Mouse (Mus musculus): ENCODE measurements around the gene Dync1li2. TPM values are rescaled to one million over a fixed set of nuclear protein-coding genes. Genes with fewer than 3 reads are reported as not detected.

Dync1li2 gene
- total RNA-seq, 2 experiments from 2014 or later: 279 to 326 TPM

DNA sequence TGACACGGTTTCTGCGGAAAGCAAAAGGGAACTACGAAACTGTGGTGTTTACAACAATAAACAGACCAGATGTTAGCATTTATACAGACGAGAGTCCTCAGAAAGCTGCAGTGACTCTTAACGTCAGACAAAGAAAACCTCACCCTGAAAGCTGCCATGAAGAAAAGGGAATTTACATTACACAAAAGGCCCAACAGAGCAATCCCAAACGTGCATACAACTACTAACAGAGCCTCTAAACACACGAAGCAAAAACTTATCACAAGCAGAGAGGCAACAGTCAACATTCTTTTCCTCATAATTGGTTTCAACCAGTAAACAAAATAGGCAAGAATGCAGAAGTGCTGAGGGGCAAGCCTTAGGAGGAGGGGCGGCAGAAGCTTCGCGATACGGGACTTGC lies 66.2 kb downstream of the Dync1li2 start:
- intact Hi-C loops (cut with DNase I): no loop called here
- H3K27ac ChIP-seq: no peak overlapping the region
- TF ChIP-seq CTCF (IDR thresholded peaks at IDR 0.05): no peak

DNA sequence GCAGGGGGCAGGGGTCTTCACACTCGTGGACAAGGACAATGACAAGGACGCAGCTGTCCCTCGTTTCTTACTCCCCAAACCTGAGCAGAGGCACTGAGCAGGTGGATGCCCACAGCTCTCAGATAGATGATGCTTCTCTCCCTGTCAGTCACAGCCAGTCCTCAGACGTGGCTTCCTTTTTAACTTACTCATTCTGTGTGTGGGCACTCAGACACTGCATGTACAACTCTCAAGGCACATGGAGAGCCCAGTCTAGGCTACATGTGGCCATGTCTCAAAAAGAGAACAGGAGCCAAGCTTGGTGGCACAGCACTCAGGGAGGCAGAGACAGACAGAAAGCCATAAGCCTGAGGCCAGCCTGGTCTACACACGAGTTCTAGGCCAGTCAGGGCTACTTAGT lies 66.9 kb downstream of the Dync1li2 start:
- no peak for DNase-seq (ENCODE audit: extremely low spot score in 1 of 2, low spot score in 2 of 2)
- no peak overlapping the region for H3K4me3 ChIP-seq
- intact Hi-C loops (cut with DNase I): no loop called here
- H3K27ac ChIP-seq: no peak overlapping the region
- no peak for TF ChIP-seq CTCF (IDR thresholded peaks at IDR 0.05)

More for the DNA sequence above, 66.2 kb downstream of the Dync1li2 start:
- no peak overlapping the region for H3K4me3 ChIP-seq
- no peak for DNase-seq (ENCODE audit: extremely low spot score in 1 of 2, low spot score in 2 of 2)

DNA sequence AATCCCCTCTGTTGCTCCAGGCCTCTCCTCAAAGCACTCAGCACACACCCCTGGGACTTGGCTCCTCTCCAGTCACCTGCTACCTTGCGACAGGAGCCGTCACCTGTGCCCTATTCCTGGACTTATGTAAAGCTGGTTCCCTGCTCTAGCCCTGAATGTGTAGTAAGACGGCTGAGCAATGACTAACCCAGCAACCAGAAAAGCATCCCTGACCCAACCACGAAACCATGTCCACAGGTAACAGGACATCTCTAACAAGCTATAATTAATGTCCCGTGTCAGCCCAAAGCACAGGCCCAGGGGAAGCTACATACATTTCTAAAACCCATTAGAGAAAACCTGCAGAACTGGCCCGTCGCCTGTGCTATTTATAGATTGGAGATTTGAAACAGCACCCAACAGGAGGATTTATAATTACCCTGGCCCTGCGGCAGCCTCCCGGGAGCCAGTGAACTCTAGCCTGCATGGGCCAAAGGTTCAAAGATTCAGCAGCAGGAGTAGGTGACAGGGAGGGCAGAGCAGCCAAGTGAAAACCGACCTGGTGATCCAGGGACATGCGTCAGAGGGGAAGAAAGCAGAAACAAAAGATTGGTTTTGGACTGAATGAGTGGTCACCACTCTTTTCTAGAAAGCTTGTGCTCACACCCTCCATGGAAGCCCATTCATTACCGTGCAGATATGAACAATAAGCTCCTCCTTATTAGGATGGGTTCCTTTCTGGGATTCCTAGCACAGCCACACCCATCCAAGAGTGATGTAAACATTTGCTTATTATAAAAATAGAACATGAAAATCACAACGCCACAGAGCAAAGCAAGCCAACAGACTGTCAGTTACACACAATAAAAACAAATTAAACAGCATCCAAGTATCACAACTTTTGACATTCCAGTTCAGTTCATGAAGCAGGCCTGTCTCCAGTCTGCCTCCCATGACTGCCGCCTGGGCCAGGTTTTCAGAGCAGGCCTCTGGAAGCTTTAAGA lies 67.7 kb downstream of the Dync1li2 start:
- no peak for DNase-seq (ENCODE audit: extremely low spot score in 1 of 2, low spot score in 2 of 2)

DNA sequence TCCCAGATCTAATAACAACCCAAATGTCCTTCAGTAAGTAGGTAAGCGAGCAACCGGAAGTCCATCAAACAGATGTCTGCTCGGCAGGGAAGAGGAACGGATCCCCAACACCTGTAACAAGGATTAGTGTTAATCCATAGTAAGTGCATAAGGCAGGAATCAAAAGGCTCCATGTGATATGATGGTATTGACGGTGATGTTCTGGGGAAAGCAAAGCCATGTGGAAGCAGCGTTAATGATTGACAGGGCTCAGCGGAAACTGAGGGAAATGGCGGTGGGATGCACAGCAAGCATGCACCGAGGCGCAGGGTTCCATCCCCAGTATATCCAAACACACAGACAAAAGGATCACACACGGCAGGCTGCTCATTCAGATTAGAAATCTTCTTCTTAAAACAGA lies 68.6 kb downstream of the Dync1li2 start:
- no peak for DNase-seq (ENCODE audit: extremely low spot score in 1 of 2, low spot score in 2 of 2)
- TF ChIP-seq CTCF (IDR thresholded peaks at IDR 0.05): no peak
- no peak overlapping the region for H3K4me3 ChIP-seq
- H3K27ac ChIP-seq: no peak overlapping the region
- intact Hi-C loops (cut with DNase I): no loop called here

More for the DNA sequence above, 67.7 kb downstream of the Dync1li2 start:
- Histone ChIP-seq H3K4me3 (no peak overlapping the region), H3K27ac (no peak overlapping the region)
- intact Hi-C loops (cut with DNase I): no loop called here
- TF ChIP-seq CTCF (IDR thresholded peaks at IDR 0.05): no peak

DNA sequence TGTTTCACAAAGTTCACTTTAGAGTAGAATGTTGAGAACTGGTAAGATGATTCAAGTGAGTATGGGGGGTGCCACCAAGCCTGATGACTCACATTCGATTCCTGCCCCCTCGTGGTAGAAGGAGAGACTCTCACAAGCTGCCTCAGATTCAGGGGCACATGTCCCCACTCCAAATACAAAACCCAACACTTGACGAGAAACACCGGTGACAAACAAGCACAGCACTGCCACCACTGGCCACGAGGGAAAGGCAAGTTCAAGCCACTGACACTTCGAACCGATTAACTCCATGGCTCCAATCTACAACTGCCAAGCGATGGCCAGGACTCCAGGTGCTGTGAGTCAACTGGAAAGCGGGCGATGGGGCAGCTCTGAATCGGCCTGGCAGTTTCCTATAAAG lies 69.1 kb downstream of the Dync1li2 start:
- no peak overlapping the region for H3K27ac ChIP-seq
- no peak for DNase-seq (ENCODE audit: extremely low spot score in 1 of 2, low spot score in 2 of 2)

DNA sequence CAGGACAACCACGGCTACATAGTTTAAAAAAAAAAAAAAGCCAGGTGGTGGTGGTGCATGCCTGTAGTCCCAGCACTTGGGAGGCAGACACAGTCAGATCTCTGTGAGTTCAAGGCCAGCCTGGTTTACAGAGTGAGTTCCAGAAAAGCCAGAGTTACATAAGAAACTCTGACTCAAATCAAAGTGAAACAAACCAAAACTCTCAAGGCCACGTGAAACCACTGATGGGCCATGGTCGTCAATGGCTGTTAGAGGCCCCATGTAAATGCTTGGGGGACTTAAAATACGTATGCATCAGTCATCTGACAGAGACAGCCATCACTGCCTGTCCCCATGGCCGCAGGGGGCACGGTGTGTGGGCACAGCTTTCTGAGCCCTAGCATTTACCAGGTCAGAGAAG lies 71.7 kb downstream of the Dync1li2 start:
- TF ChIP-seq CTCF (IDR thresholded peaks at IDR 0.05): no peak
- no peak for DNase-seq (ENCODE audit: extremely low spot score in 1 of 2, low spot score in 2 of 2)
- H3K27ac ChIP-seq: no peak overlapping the region
- no peak overlapping the region for H3K4me3 ChIP-seq
- intact Hi-C loops (cut with DNase I): no loop called here

More for the DNA sequence above, 69.1 kb downstream of the Dync1li2 start:
- peak; percentile 45 for TF ChIP-seq CTCF (IDR thresholded peaks at IDR 0.05)
- no peak overlapping the region for H3K4me3 ChIP-seq
- intact Hi-C loops (cut with DNase I): no loop called here

DNA sequence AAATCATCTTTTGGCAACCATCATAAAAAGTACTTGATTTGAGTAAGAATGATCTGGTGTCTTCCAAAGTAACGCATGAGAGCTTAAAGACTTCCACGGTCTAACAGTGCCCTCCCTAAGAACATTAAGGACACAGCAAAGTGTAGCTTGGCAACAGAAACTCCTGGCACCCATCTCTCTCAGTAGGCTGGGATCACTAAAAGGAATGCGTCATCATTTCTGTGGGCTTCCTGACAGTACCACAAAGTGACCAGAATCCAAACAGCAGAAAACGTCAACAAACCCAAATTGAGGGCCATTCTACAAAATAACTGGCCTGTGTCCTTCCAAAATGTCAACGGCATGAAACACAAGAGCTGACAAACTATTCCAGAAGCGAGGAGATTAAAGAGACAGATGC lies 72.8 kb downstream of the Dync1li2 start:
- TF ChIP-seq CTCF (IDR thresholded peaks at IDR 0.05): no peak
- DNase-seq (ENCODE audit: extremely low spot score in 1 of 2, low spot score in 2 of 2): no peak
- H3K4me3 ChIP-seq: no peak overlapping the region
- H3K27ac ChIP-seq: 0 out of 2 replicates have a peak overlapping the region, but pooled peaks have one; percentile 15
- intact Hi-C loops (cut with DNase I): no loop called here

DNA sequence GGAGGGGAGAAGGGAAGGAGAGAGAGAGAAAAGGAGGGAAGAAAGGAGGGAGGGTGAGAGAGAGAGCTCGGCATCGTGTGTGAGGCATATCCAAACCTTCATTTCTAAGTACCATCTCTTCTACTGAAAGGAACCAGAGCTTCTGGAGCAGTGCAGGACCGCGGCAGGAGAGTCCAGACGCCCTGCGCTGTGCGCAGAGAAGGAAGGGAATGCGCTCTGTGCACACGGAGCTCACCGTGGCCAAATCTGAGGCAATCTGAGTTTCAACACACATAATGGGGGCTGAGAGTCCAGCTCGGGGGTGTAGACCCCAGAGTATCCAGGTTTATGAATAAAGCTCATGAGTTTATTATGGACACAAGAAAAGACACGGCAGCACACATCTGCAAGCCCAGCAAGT lies 73.3 kb downstream of the Dync1li2 start:
- TF ChIP-seq CTCF (IDR thresholded peaks at IDR 0.05): no peak
- no peak for DNase-seq (ENCODE audit: extremely low spot score in 1 of 2, low spot score in 2 of 2)
- Histone ChIP-seq H3K27ac (peak overlapping the region; percentile 15; the same call in 1 of the 2 replicates), H3K4me3 (no peak overlapping the region)
- intact Hi-C loops (cut with DNase I): loop anchor here (5.0 kb wide), 1 partner anchor 43 kb away; no protein-coding TSS in a partner anchor

Other genes with a start within 250 kb of the Dync1li2 start
- gene Tk2, start 194.5 kb downstream of the Dync1li2 start, total RNA-seq (2021): 10 to 100 TPM; 40.3 to 41.6 TPM
- 1 to 10 TPM; 6.7 to 8.1 TPM for gene Cklf, start 192.2 kb downstream of the Dync1li2 start, total RNA-seq (2021)
- gene Cmtm2a, start 149.9 kb downstream of the Dync1li2 start, total RNA-seq (2021): not detected
- not detected for gene Gm45711, start 133.0 kb downstream of the Dync1li2 start, total RNA-seq (2021)
- not detected for gene Cmtm1, start 132.9 kb downstream of the Dync1li2 start, total RNA-seq (2021)
- not detected for gene Gm11020, start 121.5 kb downstream of the Dync1li2 start, total RNA-seq (2021)
- not detected for gene Cmtm2b, start 120.8 kb downstream of the Dync1li2 start, total RNA-seq (2021)
- 10 to 100 TPM; 11.9 to 12.8 TPM for gene Cmtm3, start 103.6 kb downstream of the Dync1li2 start, total RNA-seq (2021)
- gene Cmtm4, start 47.2 kb downstream of the Dync1li2 start, total RNA-seq (2021): 10 to 100 TPM; 86.7 to 87.4 TPM
- 1 to 10 TPM; 1.9 to 2.0 TPM for gene Terb1, start 66.9 kb upstream of the Dync1li2 start, total RNA-seq (2021)
- 10 to 100 TPM; 47.0 to 51.2 TPM for gene Nae1, start 91.6 kb upstream of the Dync1li2 start, total RNA-seq (2021)
- 10 to 100 TPM; 31.9 to 32.3 TPM for gene Car7, start 91.6 kb upstream of the Dync1li2 start, total RNA-seq (2021)
- 1 to 10 TPM; 8.4 to 8.5 TPM for gene Pdp2, start 148.4 kb upstream of the Dync1li2 start, total RNA-seq (2021)
- gene Cdh16, start 181.3 kb upstream of the Dync1li2 start, total RNA-seq (2021): not detected
- gene Rrad, start 188.3 kb upstream of the Dync1li2 start, total RNA-seq (2021): 1 to 10 TPM; 4.0 to 4.4 TPM
- gene Ciao2b, start 198.9 kb upstream of the Dync1li2 start, total RNA-seq (2021): 10 to 100 TPM; 30.2 to 34.3 TPM